Mouse (Mus musculus) left cerebral cortex, postnatal 14 days (tissue): ENCODE data around the gene Cep170b. TPM values are rescaled to one million over a fixed set of nuclear protein-coding genes. Genes with fewer than 3 reads are reported as not detected.
A peak's percentile ranks its signal among the peaks of the same experiment; 100 is the strongest.

Experiments
- DNase-seq, 2 experiments: peaks; one replicate each; pipeline ENCODE4 v3.0.0; 2021 to 2022; ENCODE audit warnings: low spot score in 2 of 2, mixed read lengths in 1 of 2
- intact Hi-C: fragments of 180-260 bp; cut with DNase I; formaldehyde crosslinking; loops from one replicate; pipeline ENCODE4 v1.15.1; 2025
- total RNA-seq, 2 experiments: library from RNA; stranded (reverse); gene quantifications; 2 replicates each; pipeline ENCODE4 v1.2.3; 2021

The Cep170b gene
- total RNA-seq, 2 experiments from 2014 or later, result 223 to 225 TPM

DNA sequence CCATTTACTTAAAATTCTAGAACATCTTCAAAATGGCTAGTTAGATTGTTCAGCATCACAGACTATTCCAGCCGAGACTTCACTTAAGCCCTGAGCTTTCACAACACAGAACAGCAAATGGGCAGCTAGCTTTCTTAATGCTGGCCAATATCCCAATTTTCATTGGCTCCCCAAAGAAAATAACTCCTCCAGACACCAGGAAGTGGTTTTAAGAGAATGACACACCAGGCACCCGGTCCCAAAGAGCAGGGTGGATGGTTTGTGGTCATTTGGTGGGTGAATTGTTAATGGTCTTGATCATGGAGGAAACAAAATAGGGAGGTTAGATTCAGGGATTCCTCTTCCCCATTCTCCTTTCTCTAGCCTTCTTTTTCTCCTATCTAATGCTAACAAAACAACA lies 32.1 kb downstream of the Cep170b start:
- intact Hi-C loops, result no loop called here

DNA sequence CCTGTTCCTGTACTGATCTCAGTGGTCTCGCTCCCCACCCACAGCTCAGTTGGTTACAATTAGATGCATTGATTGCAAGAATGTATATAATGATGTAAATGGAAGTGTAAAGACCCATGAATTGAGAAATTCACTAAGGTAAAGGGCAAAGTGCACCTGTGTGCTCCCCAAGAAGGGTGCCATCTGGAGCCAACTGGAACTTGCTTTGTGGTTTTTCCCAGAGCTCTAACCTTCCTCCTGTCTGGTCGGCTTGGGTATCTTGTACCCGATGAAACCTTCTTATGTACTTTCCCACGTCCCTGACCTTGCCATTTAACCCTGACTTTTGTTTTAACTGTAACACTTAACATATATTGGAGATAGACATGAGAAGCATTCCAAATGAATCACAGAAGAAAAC lies 35.6 kb downstream of the Cep170b start:
- no peak for DNase-seq
- intact Hi-C loops, result no loop called here

More for the DNA sequence above, 32.1 kb downstream of the Cep170b start:
- DNase-seq, result no peak

DNA sequence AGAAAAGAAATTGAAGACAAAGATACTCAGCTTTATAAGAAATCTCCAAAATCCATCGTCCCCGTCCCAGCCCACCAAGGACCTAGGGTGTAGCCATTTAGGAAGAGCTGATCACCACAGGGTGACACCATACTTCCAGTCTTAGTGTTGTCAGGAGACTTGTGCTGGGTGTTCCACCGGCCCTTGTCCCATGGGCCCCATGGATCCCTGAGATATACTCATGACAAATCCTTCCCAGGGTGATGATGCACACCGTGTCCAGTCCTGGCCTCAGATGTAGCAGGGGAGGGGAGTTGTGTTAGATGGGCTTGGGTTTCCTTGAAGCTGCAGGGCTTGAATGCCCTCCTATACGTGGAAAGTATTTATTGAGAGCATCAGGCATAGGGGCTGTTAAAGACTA lies 37.6 kb downstream of the Cep170b start:
- intact Hi-C loops, result no loop called here
- no peak for DNase-seq

DNA sequence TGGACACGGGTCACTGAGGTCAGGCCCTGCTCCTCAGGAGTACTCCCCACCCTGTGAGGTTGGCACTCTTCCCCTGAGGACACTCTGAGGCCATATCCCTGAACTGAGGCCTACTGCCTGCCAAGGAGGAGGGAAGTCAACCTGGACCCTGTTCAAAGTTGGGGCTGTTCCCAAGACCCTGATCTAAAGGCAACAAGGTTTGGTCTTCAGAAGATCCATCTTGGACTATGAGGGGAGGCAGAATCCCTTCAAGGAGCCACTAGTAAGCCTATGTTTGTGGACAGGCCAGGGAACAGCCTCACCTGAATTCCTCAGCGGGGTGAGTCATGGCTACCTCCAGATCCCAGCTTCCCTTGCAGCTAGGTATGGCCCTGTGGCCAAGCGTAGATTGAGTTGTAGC lies 39.2 kb downstream of the Cep170b start:
- intact Hi-C loops, result no loop called here

GRCm38 (mm10) chr12:112760154-112760926 lies 40.1 kb downstream of the Cep170b start, which contains the start of gene Pld4:
Gene Pld4, plus strand, starts transcription at chr12:112760655.
- DNase-seq, result no peak
- intact Hi-C loops, result no loop called here

More for the DNA sequence above, 39.2 kb downstream of the Cep170b start:
- DNase-seq, result no peak

- intact Hi-C loops, result no loop called here
- DNase-seq, result no peak
Measured at GRCm38 (mm10) chr12:112761411-112761810, 41.2 kb downstream of the Cep170b start.

GRCm38 (mm10) chr12:112762018-112762417 lies 41.8 kb downstream of the Cep170b start:
- intact Hi-C loops, result no loop called here
- no peak for DNase-seq

- intact Hi-C loops, result no loop called here
- no peak for DNase-seq
Measured at GRCm38 (mm10) chr12:112763176-112763575, 42.9 kb downstream of the Cep170b start.

DNA sequence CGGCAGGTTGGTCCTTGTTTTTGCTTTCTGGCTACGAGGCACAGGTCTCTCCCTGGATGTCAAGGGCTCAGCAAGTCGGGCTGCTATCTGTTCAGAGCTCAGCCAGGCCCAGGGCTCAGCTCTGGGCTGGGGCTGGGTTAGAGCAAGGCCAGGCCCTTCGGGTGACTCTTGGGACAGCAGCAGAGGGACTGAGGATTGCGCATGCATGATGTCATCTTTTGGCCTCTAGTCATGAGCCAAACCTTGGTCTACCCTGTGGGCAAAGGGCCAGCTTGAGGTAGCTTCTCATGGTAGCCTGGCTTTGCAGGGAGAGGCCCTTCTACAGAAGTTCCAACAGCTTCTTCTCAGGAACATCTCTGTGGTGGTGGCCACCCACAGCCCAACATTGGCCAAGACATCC lies 43.9 kb downstream of the Cep170b start:
- intact Hi-C loops, result no loop called here
- DNase-seq, result no peak

DNA sequence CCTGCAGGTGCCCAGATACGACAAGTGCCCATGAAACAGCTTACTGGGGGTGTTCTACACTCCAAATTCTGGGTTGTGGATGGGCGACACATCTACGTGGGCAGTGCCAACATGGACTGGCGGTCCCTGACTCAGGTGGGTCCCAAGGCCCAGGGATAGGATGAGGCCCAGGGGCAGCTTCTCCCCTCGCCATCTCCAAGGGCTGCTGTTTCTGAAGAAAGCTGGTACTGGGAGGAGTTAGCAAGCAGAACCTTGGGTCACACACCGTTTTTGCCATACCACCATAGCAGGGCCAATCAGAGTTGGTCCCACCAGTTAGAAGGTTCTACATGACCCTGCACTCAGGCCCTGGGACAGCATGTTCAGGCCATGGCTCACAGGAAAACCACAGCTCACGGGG lies 44.7 kb downstream of the Cep170b start:
- no peak for DNase-seq
- intact Hi-C loops, result no loop called here

GRCm38 (mm10) chr12:112766586-112766985 lies 46.3 kb downstream of the Cep170b start:
- intact Hi-C loops, result no loop called here
- DNase-seq, result no peak

GRCm38 (mm10) chr12:112767036-112767890 lies 47.0 kb downstream of the Cep170b start:
- peak in 1 of 2 experiments; percentile 38 for DNase-seq
- intact Hi-C loops, result no loop called here

GRCm38 (mm10) chr12:112768166-112768565 lies 47.9 kb downstream of the Cep170b start:
- intact Hi-C loops, result no loop called here
- DNase-seq, result no peak

GRCm38 (mm10) chr12:112769031-112769430 lies 48.8 kb downstream of the Cep170b start:
- peak in 1 of 2 experiments; percentile 41 for DNase-seq
- intact Hi-C loops, result no loop called here

- intact Hi-C loops, result no loop called here
Measured at GRCm38 (mm10) chr12:112769751-112770150, 49.5 kb downstream of the Cep170b start.

DNA sequence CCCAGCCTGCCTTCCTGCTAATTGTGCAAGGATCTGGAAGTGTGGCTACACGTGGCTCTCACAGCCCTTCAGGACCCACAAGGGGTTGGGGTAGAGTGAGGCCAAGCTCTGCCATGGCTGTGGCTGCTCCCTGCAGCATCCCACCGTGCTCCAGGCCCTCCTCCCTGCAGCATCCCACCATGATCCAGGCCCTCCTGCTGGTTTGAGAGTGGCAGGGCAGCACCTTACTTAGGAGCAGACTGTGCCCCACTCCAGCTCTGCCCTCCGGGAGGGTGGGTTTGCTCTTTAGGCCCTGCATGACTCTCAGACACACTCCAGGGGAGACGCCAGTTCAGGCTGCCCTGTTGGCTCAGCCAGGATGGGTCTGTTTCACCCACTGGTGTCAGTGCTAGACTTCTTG lies 50.1 kb downstream of the Cep170b start:
- DNase-seq, result no peak
- intact Hi-C loops, result no loop called here

More at GRCm38 (mm10) chr12:112769751-112770150, 49.5 kb downstream of the Cep170b start:
- no peak for DNase-seq

GRCm38 (mm10) chr12:112772306-112772705 lies 52.1 kb downstream of the Cep170b start:
- intact Hi-C loops, result no loop called here
- DNase-seq, result no peak

DNA sequence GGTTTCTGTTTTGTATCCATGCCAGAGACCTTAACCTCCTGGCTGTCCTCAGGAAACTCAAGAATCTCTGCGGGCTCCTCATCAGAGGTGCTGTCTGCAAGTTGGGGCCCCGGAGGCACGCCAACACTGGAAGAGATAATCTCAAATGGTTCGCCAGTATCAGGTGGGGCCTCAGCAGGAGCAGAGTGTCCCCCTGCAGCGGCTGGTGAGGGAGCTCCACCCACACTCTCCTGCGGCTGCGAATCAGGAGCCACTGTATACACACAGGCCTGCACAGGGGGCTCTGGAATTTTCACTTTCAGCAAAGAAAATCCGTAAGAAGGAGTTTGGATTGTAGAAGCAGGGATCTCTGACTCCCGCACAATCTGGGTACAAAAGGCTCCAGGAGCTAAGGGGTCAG lies 53.1 kb downstream of the Cep170b start:
- intact Hi-C loops, result no loop called here
- no peak for DNase-seq

DNA sequence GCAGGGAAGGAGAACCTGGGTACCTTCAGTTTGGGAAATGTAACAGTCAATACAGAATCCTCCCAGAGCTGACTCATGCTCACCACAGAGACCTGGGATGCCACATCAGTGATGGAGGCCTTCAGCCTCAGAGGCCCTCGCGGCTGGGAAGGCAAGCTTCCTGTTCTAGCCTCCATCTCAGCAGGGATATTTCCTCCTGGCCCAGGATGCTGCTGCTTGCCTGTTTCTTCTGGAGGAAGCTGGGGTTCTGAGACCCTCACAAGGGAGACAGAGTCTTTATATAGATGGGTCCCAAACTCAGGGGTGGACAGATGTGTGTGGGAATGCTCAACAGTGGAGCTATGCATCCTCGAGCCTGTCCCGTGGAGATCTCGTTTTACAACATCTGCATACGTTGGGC lies 53.8 kb downstream of the Cep170b start:
- no peak for DNase-seq
- intact Hi-C loops, result no loop called here

DNA sequence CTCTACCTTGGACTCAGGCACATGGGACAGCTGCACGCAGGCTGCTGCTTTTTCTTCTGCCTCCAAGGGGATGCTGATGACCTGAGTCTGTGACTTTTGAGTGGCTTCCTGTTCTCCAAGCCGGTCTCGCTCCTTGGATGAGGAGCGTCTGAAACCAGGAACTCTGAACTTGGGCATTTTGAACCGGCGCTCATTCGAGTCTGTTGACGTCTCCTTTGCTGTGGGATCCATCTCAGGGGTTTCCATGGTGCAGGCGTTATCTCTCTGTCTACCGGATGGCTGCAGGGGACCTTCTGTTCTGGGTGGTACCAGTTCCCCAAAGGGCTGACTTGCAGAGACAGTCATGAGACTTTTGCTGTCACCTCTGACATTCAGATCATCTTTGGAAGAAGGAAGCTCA lies 54.2 kb downstream of the Cep170b start:
- intact Hi-C loops, result no loop called here
- DNase-seq, result no peak
